In genomic region chr8:119604398-119604803, GRCm38 (mm10) we compare ENCODE assay signal across 8 mouse cellular contexts. TPM values are rescaled to one million over a fixed set of nuclear protein-coding genes. Genes with fewer than 3 reads are reported as not detected.
A peak's percentile ranks its signal among the peaks of the same experiment; 100 is the strongest.
DNase-seq lines count a peak whose midpoint lies in the region; ATAC-seq and TF ChIP-seq lines count a peak whose summit lies in the region.

No protein-coding gene starts in this region.

- peak overlapping the region; percentile 84 for H3K4me3 ChIP-seq in neural tube, embryonic 11.5 days (ENCODE audit: low read depth, low read length)
- H3K4me3 ChIP-seq in embryonic fibroblast, embryonic 13.5 days (ENCODE audit: insufficient read depth, low read length) = peak overlapping the region; percentile 65
- peak overlapping the region; percentile 78 for H3K4me3 ChIP-seq in limb, embryonic 13.5 days
- peak overlapping the region; percentile 77 for H3K4me3 ChIP-seq in small intestine, adult 2 months (ENCODE audit: low read depth, low read length)

- H3K9me3 ChIP-seq in neural tube, embryonic 11.5 days (ENCODE audit: control insufficient read depth, low read length) = no peaks in the 10 kb centered on the region
- H3K9me3 ChIP-seq in limb, embryonic 13.5 days = 0 out of 2 replicates have a peak, but pooled peaks cover 4% of the 10 kb centered on the region

- peaks cover 6% of the 10 kb centered on the region for H3K4me1 ChIP-seq in neural tube, embryonic 11.5 days (ENCODE audit: control insufficient read depth, insufficient read depth, low read length)
- no peaks in the 10 kb centered on the region; the same call in 1 of the 2 replicates for H3K4me1 ChIP-seq in embryonic fibroblast, embryonic 13.5 days (ENCODE audit: control insufficient read depth, insufficient read depth, low read length)
- peaks cover 11% of the 10 kb centered on the region for H3K4me1 ChIP-seq in limb, embryonic 13.5 days
- peaks cover 9% of the 10 kb centered on the region for H3K4me1 ChIP-seq in small intestine, adult 2 months (ENCODE audit: control insufficient read depth, insufficient read depth, insufficient read length, low read length)

- no peaks in the 10 kb centered on the region for H3K27me3 ChIP-seq in neural tube, embryonic 11.5 days (ENCODE audit: control insufficient read depth, insufficient read depth, low read length)
- no peaks in the 10 kb centered on the region for H3K27me3 ChIP-seq in limb, embryonic 13.5 days
- H3K27me3 ChIP-seq in small intestine, adult 2 months (ENCODE audit: control insufficient read depth, insufficient read depth, low read length) = no peaks in the 10 kb centered on the region

- no peak for TF ChIP-seq CTCF in embryonic fibroblast, embryonic 13.5 days (IDR thresholded peaks at IDR 0.05; ENCODE audit: borderline replicate concordance, insufficient read depth, low read length)
- no peak for TF ChIP-seq CTCF in small intestine, adult 2 months (IDR thresholded peaks at IDR 0.05; ENCODE audit: extremely low read depth, insufficient read length, insufficient replicate concordance, low read depth, low read length)

- 50% methylated on average over 12 of the region's 12 CpGs for WGBS in neural tube, embryonic 11.5 days
- WGBS in limb, embryonic 13.5 days = 40% methylated on average over 12 of the region's 12 CpGs
- 17% methylated on average over 12 of the region's 12 CpGs for WGBS in small intestine, adult 2 months

- no peak for DNase-seq in neural tube, embryonic 11.5 days (ENCODE audit: low spot score)
- no peak for DNase-seq in neural tube, embryonic 10.5 days (ENCODE audit: extremely low spot score, low spot score)
- DNase-seq in thymus, postnatal 10 days (ENCODE audit: low spot score in 2 of 2) = no peak
- no peak for DNase-seq in thymus, postnatal 36 days
- no peak for DNase-seq in embryo, embryonic 11 days

- H3K9ac ChIP-seq in neural tube, embryonic 11.5 days (ENCODE audit: low read length) = peak overlapping the region; percentile 82
- peak overlapping the region; percentile 87 for H3K9ac ChIP-seq in limb, embryonic 13.5 days

- no peak for TF ChIP-seq POLR2A in embryonic fibroblast, embryonic 13.5 days (IDR thresholded peaks at IDR 0.05; ENCODE audit: low read depth, low read length)
- no peak for TF ChIP-seq POLR2A in small intestine, adult 2 months (IDR thresholded peaks at IDR 0.05; ENCODE audit: low read depth, low read length)

- ATAC-seq in neural tube, embryonic 11.5 days (ENCODE audit: insufficient read depth, low FRiP score, low TSS enrichment) = no peak
- ATAC-seq in limb, embryonic 13.5 days (ENCODE audit: low FRiP score, low read depth) = no peak

- H3K4me2 ChIP-seq in neural tube, embryonic 11.5 days (ENCODE audit: low read depth) = peak overlapping the region; percentile 74
- peak overlapping the region; percentile 92 for H3K4me2 ChIP-seq in limb, embryonic 13.5 days (replicated peaks)

- H3K27ac ChIP-seq in neural tube, embryonic 11.5 days (ENCODE audit: low read depth, low read length) = no peak overlapping the region
- no peak overlapping the region for H3K27ac ChIP-seq in embryonic fibroblast, embryonic 13.5 days (ENCODE audit: insufficient read depth, low read length)
- no peak overlapping the region for H3K27ac ChIP-seq in limb, embryonic 13.5 days
- H3K27ac ChIP-seq in small intestine, adult 2 months (ENCODE audit: insufficient read depth, low read depth, low read length) = peak overlapping the region; percentile 37

- H3K36me3 ChIP-seq in neural tube, embryonic 11.5 days (ENCODE audit: control insufficient read depth, insufficient read depth, low read length) = peaks cover 7% of the 10 kb centered on the region
- peaks cover 35% of the 10 kb centered on the region for H3K36me3 ChIP-seq in limb, embryonic 13.5 days
- peaks cover 28% of the 10 kb centered on the region for H3K36me3 ChIP-seq in small intestine, adult 2 months (ENCODE audit: control insufficient read depth, insufficient read depth, low read length)

RNA-seq across cellular contexts. Expression of gene Taf1c, which starts 0.6 kb away (rescaled TPM):
- polyA plus RNA-seq in neural tube, embryonic 11.5 days (2014; fragmentation: Nextera tagmentation; extraction: Ambion mirVana) = 11.7 and 14.1 TPM in 2 replicates
- polyA plus RNA-seq in embryonic fibroblast, embryonic 13.5 days (2011; ENCODE audit: insufficient read length, low read depth, missing spikeins) = 4.7 and 5.2 TPM in 2 replicates
- polyA plus RNA-seq in limb, embryonic 13.5 days (2015; fragmentation: Nextera tagmentation; extraction: Ambion mirVana) = 12.4 and 13.8 TPM in 2 replicates
- 15.9 and 23.6 TPM in 2 replicates for polyA plus RNA-seq in small intestine, adult 2 months (2012; rRNA removed)

RNA-seq across cellular contexts. Expression of gene Adad2, which starts 8.1 kb away (rescaled TPM):
- polyA plus RNA-seq in neural tube, embryonic 11.5 days (2014; fragmentation: Nextera tagmentation; extraction: Ambion mirVana) = 0.12 TPM in 1 of 2 replicates, not detected in the other
- polyA plus RNA-seq in embryonic fibroblast, embryonic 13.5 days (2011; ENCODE audit: insufficient read length, low read depth, missing spikeins) = not detected in 2 replicates
- 0.19 and 0.38 TPM in 2 replicates for polyA plus RNA-seq in limb, embryonic 13.5 days (2015; fragmentation: Nextera tagmentation; extraction: Ambion mirVana)
- polyA plus RNA-seq in small intestine, adult 2 months (2012; rRNA removed) = 0.27 and 0.96 TPM in 2 replicates

RNA-seq across cellular contexts. Expression of gene Dnaaf1, which starts 29.4 kb away (rescaled TPM):
- not detected in 2 replicates for polyA plus RNA-seq in neural tube, embryonic 11.5 days (2014; fragmentation: Nextera tagmentation; extraction: Ambion mirVana)
- not detected in 2 replicates for polyA plus RNA-seq in embryonic fibroblast, embryonic 13.5 days (2011; ENCODE audit: insufficient read length, low read depth, missing spikeins)
- polyA plus RNA-seq in limb, embryonic 13.5 days (2015; fragmentation: Nextera tagmentation; extraction: Ambion mirVana) = 0.11 TPM in 1 of 2 replicates, not detected in the other
- 3.7 and 9.4 TPM in 2 replicates for polyA plus RNA-seq in small intestine, adult 2 months (2012; rRNA removed)

RNA-seq across cellular contexts. Expression of gene Hsdl1, which starts 29.4 kb away (rescaled TPM):
- 74.4 and 87.6 TPM in 2 replicates for polyA plus RNA-seq in neural tube, embryonic 11.5 days (2014; fragmentation: Nextera tagmentation; extraction: Ambion mirVana)
- polyA plus RNA-seq in embryonic fibroblast, embryonic 13.5 days (2011; ENCODE audit: insufficient read length, low read depth, missing spikeins) = 7.3 and 7.5 TPM in 2 replicates
- 31.0 and 32.3 TPM in 2 replicates for polyA plus RNA-seq in limb, embryonic 13.5 days (2015; fragmentation: Nextera tagmentation; extraction: Ambion mirVana)
- 13.4 and 20.9 TPM in 2 replicates for polyA plus RNA-seq in small intestine, adult 2 months (2012; rRNA removed)

RNA-seq across cellular contexts. Expression of gene Kcng4, which starts 31.1 kb away (rescaled TPM):
- polyA plus RNA-seq in neural tube, embryonic 11.5 days (2014; fragmentation: Nextera tagmentation; extraction: Ambion mirVana) = 0.32 and 0.42 TPM in 2 replicates
- not detected in 2 replicates for polyA plus RNA-seq in embryonic fibroblast, embryonic 13.5 days (2011; ENCODE audit: insufficient read length, low read depth, missing spikeins)
- polyA plus RNA-seq in limb, embryonic 13.5 days (2015; fragmentation: Nextera tagmentation; extraction: Ambion mirVana) = 0.06 TPM in 1 of 2 replicates, not detected in the other
- polyA plus RNA-seq in small intestine, adult 2 months (2012; rRNA removed) = 0.38 and 0.82 TPM in 2 replicates
